In genomic region chr4:43431690-43432089, GRCm38 (mm10) we compare ENCODE assay signal across 8 mouse cellular contexts. TPM values are rescaled to one million over a fixed set of nuclear protein-coding genes. Genes with fewer than 3 reads are reported as not detected.
DNase-seq lines count a peak whose midpoint lies in the region; ATAC-seq and TF ChIP-seq lines count a peak whose summit lies in the region.

No protein-coding gene starts in this region.

- H3K9ac ChIP-seq in heart, embryonic 16.5 days (ENCODE audit: low read length), result peak overlapping the region; percentile 53; the same call in 1 of the 2 replicates
- no peak overlapping the region for H3K9ac ChIP-seq in liver, embryonic 16.5 days (ENCODE audit: low read depth, low read length)
- no peak overlapping the region for H3K9ac ChIP-seq in neural tube, embryonic 14.5 days (replicated peaks; ENCODE audit: low read depth, low read length)

- TF ChIP-seq CTCF in embryonic fibroblast, embryonic 13.5 days (IDR thresholded peaks at IDR 0.05; ENCODE audit: borderline replicate concordance, insufficient read depth, low read length), result peak; percentile 51; the same call in 1 of the 2 replicates

- TF ChIP-seq POLR2A in embryonic fibroblast, embryonic 13.5 days (IDR thresholded peaks at IDR 0.05; ENCODE audit: low read depth, low read length), result no peak

- DNase-seq in CD8-positive naive resting alpha-beta T cell, adult 2 months (ENCODE audit: low read depth in 2 of 2, low spot score in 2 of 2), result peak; percentile 77 to 82
- peak; percentile 82 to 90 for DNase-seq in adrenal gland, postnatal 36 days
- DNase-seq in kidney, postnatal 25 days, result peak; percentile 90 to 95
- DNase-seq in testis, postnatal 10 days (ENCODE audit: low spot score), result peak; percentile 91

- H3K27ac ChIP-seq in embryonic fibroblast, embryonic 13.5 days (ENCODE audit: insufficient read depth, low read length), result no peak overlapping the region
- H3K27ac ChIP-seq in heart, embryonic 16.5 days (ENCODE audit: low read length), result peak overlapping the region; percentile 77
- no peak overlapping the region for H3K27ac ChIP-seq in liver, embryonic 16.5 days (ENCODE audit: low read length)
- H3K27ac ChIP-seq in neural tube, embryonic 14.5 days (ENCODE audit: low read depth, low read length), result peak overlapping the region; percentile 29; the same call in 1 of the 2 replicates

- no peak overlapping the region for H3K4me3 ChIP-seq in embryonic fibroblast, embryonic 13.5 days (ENCODE audit: insufficient read depth, low read length)
- no peak overlapping the region for H3K4me3 ChIP-seq in heart, embryonic 16.5 days (ENCODE audit: low read length)
- no peak overlapping the region for H3K4me3 ChIP-seq in liver, embryonic 16.5 days (ENCODE audit: low read depth, low read length)
- H3K4me3 ChIP-seq in neural tube, embryonic 14.5 days (ENCODE audit: low read depth, low read length), result no peak overlapping the region

- peaks cover 1% of the 10 kb centered on the region; the same call in 1 of the 2 replicates for H3K36me3 ChIP-seq in heart, embryonic 16.5 days (ENCODE audit: control insufficient read depth, insufficient read depth)
- H3K36me3 ChIP-seq in liver, embryonic 16.5 days (ENCODE audit: control insufficient read depth, insufficient read depth), result no peaks in the 10 kb centered on the region
- H3K36me3 ChIP-seq in neural tube, embryonic 14.5 days (ENCODE audit: control insufficient read depth, insufficient read depth, low read length), result peaks cover under 1% of the 10 kb centered on the region; the same call in 1 of the 2 replicates

- H3K4me1 ChIP-seq in embryonic fibroblast, embryonic 13.5 days (ENCODE audit: control insufficient read depth, insufficient read depth, low read length), result no peaks in the 10 kb centered on the region
- peaks cover 3% of the 10 kb centered on the region; the same call in 1 of the 2 replicates for H3K4me1 ChIP-seq in heart, embryonic 16.5 days (ENCODE audit: control insufficient read depth, insufficient read depth, low read length)
- H3K4me1 ChIP-seq in liver, embryonic 16.5 days (ENCODE audit: control insufficient read depth, low read depth, low read length), result no peaks in the 10 kb centered on the region; the same call in 1 of the 2 replicates
- peaks cover 5% of the 10 kb centered on the region; the same call in 1 of the 2 replicates for H3K4me1 ChIP-seq in neural tube, embryonic 14.5 days (ENCODE audit: control insufficient read depth, insufficient read depth, low read length)

- 0 out of 2 replicates have a peak, but pooled peaks have one; percentile 19 for ATAC-seq in heart, embryonic 16.5 days (replicated peaks; ENCODE audit: extremely low read depth, insufficient read depth, low FRiP score)
- 0 out of 2 replicates have a peak, but pooled peaks have one; percentile 32 for ATAC-seq in liver, embryonic 16.5 days (ENCODE audit: low read depth)
- no peak for ATAC-seq in neural tube, embryonic 14.5 days (ENCODE audit: low read depth)

- H3K9me3 ChIP-seq in heart, embryonic 16.5 days (replicated peaks; ENCODE audit: control insufficient read depth, low read length), result no peaks in the 10 kb centered on the region
- no peaks in the 10 kb centered on the region for H3K9me3 ChIP-seq in liver, embryonic 16.5 days (replicated peaks; ENCODE audit: control insufficient read depth, low read length)
- H3K9me3 ChIP-seq in neural tube, embryonic 14.5 days (ENCODE audit: control insufficient read depth, low read length), result no peaks in the 10 kb centered on the region

- WGBS in heart, embryonic 16.5 days, result 1% methylated on average over 4 of the region's 4 CpGs
- WGBS in liver, embryonic 16.5 days (ENCODE audit: insufficient replicate concordance), result 5% methylated on average over 4 of the region's 4 CpGs
- 6% methylated on average over 4 of the region's 4 CpGs for WGBS in neural tube, embryonic 14.5 days

- peaks cover 6% of the 10 kb centered on the region for H3K27me3 ChIP-seq in heart, embryonic 16.5 days (ENCODE audit: control insufficient read depth, insufficient read depth, low read length)
- peaks cover 26% of the 10 kb centered on the region for H3K27me3 ChIP-seq in liver, embryonic 16.5 days (ENCODE audit: control insufficient read depth, insufficient read depth, low read depth, low read length)
- H3K27me3 ChIP-seq in neural tube, embryonic 14.5 days (ENCODE audit: control insufficient read depth, insufficient read depth, low read length), result no peaks in the 10 kb centered on the region

- peak overlapping the region; percentile 39 for H3K4me2 ChIP-seq in heart, embryonic 16.5 days (ENCODE audit: low read depth, low read length)
- no peak overlapping the region for H3K4me2 ChIP-seq in liver, embryonic 16.5 days (ENCODE audit: low read depth, low read length)
- no peak overlapping the region for H3K4me2 ChIP-seq in neural tube, embryonic 14.5 days (ENCODE audit: low read depth, low read length)

RNA-seq across cellular contexts. Expression of gene Fam166b, which starts 2.8 kb away (rescaled TPM):
- total RNA-seq in adrenal gland, postnatal 36 days (2021), result under 1 TPM in 1 of 2 experiments, not detected in 1; 0.92 TPM
- not detected in 2 replicates for polyA plus RNA-seq in embryonic fibroblast, embryonic 13.5 days (2011; ENCODE audit: insufficient read length, low read depth, missing spikeins)
- polyA plus RNA-seq in heart, embryonic 16.5 days (2015; fragmentation: Nextera tagmentation; extraction: Ambion mirVana), result 0.21 and 0.31 TPM in 2 replicates
- not detected in 2 replicates for polyA plus RNA-seq in liver, embryonic 16.5 days (2015; fragmentation: Nextera tagmentation; extraction: Ambion mirVana)
- 1.2 and 1.4 TPM in 2 replicates for polyA plus RNA-seq in neural tube, embryonic 14.5 days (2014; fragmentation: Nextera tagmentation; extraction: Ambion mirVana)

RNA-seq across cellular contexts. Expression of gene Tesk1, which starts 10.0 kb away (rescaled TPM):
- total RNA-seq in adrenal gland, postnatal 36 days (2021), result 10 to 100 TPM; 52.2 to 65.5 TPM
- polyA plus RNA-seq in embryonic fibroblast, embryonic 13.5 days (2011; ENCODE audit: insufficient read length, low read depth, missing spikeins), result 28.6 and 33.4 TPM in 2 replicates
- polyA plus RNA-seq in heart, embryonic 16.5 days (2015; fragmentation: Nextera tagmentation; extraction: Ambion mirVana), result 1.6 and 4.9 TPM in 2 replicates
- 0.15 TPM in 2 replicates for polyA plus RNA-seq in liver, embryonic 16.5 days (2015; fragmentation: Nextera tagmentation; extraction: Ambion mirVana)
- polyA plus RNA-seq in neural tube, embryonic 14.5 days (2014; fragmentation: Nextera tagmentation; extraction: Ambion mirVana), result 16.4 and 19.0 TPM in 2 replicates

RNA-seq across cellular contexts. Expression of gene Cd72, which starts 22.7 kb away (rescaled TPM):
- 1 to 10 TPM; 2.7 to 3.4 TPM for total RNA-seq in adrenal gland, postnatal 36 days (2021)
- 3.8 TPM in 1 of 2 replicates, not detected in the other for polyA plus RNA-seq in embryonic fibroblast, embryonic 13.5 days (2011; ENCODE audit: insufficient read length, low read depth, missing spikeins)
- 3.2 and 4.3 TPM in 2 replicates for polyA plus RNA-seq in heart, embryonic 16.5 days (2015; fragmentation: Nextera tagmentation; extraction: Ambion mirVana)
- polyA plus RNA-seq in liver, embryonic 16.5 days (2015; fragmentation: Nextera tagmentation; extraction: Ambion mirVana), result 1.6 and 1.7 TPM in 2 replicates
- polyA plus RNA-seq in neural tube, embryonic 14.5 days (2014; fragmentation: Nextera tagmentation; extraction: Ambion mirVana), result 6.6 and 7.4 TPM in 2 replicates

RNA-seq across cellular contexts. Expression of gene Rusc2, which starts 49.9 kb away (rescaled TPM):
- total RNA-seq in adrenal gland, postnatal 36 days (2021), result 10 to 100 TPM; 37.2 to 50.1 TPM
- 44.7 and 80.5 TPM in 2 replicates for polyA plus RNA-seq in embryonic fibroblast, embryonic 13.5 days (2011; ENCODE audit: insufficient read length, low read depth, missing spikeins)
- polyA plus RNA-seq in heart, embryonic 16.5 days (2015; fragmentation: Nextera tagmentation; extraction: Ambion mirVana), result 12.4 and 17.2 TPM in 2 replicates
- polyA plus RNA-seq in liver, embryonic 16.5 days (2015; fragmentation: Nextera tagmentation; extraction: Ambion mirVana), result 2.0 and 2.9 TPM in 2 replicates
- 43.4 and 75.4 TPM in 2 replicates for polyA plus RNA-seq in neural tube, embryonic 14.5 days (2014; fragmentation: Nextera tagmentation; extraction: Ambion mirVana)

RNA-seq across cellular contexts. Expression of gene Sit1, which starts 51.8 kb away (rescaled TPM):
- total RNA-seq in adrenal gland, postnatal 36 days (2021), result not detected
- not detected in 2 replicates for polyA plus RNA-seq in embryonic fibroblast, embryonic 13.5 days (2011; ENCODE audit: insufficient read length, low read depth, missing spikeins)
- polyA plus RNA-seq in heart, embryonic 16.5 days (2015; fragmentation: Nextera tagmentation; extraction: Ambion mirVana), result 2.0 and 3.9 TPM in 2 replicates
- 0.21 and 0.27 TPM in 2 replicates for polyA plus RNA-seq in liver, embryonic 16.5 days (2015; fragmentation: Nextera tagmentation; extraction: Ambion mirVana)
- not detected in 2 replicates for polyA plus RNA-seq in neural tube, embryonic 14.5 days (2014; fragmentation: Nextera tagmentation; extraction: Ambion mirVana)

Comparison
In these comparisons a context has a peak if more than half of its experiments do, and no peak if none do; other contexts are left out.
1. H3K27ac ChIP-seq: peak in heart, embryonic 16.5 days (single experiment) and neural tube, embryonic 14.5 days (single experiment); none in embryonic fibroblast, embryonic 13.5 days (single experiment) and liver, embryonic 16.5 days (single experiment).
2. Peak in every context shown above with its lines, with median percentiles within 50 percentile points of each other: DNase-seq.